28 mouse cellular contexts compared by ENCODE assay signal in genomic region chr5:143499686-143500085, GRCm38 (mm10). TPM values are rescaled to one million over a fixed set of nuclear protein-coding genes. Genes with fewer than 3 reads are reported as not detected.
DNase-seq lines count a peak whose midpoint lies in the region; ATAC-seq lines count a peak whose summit lies in the region.
"Had no signal": no experiment of that assay in that cellular context is flagged by ENCODE, and none has a peak within 500 bp of the region (broad histone marks: within the 10 kb centered on the region; RNA-seq: fewer than 3 reads in every experiment).

No protein-coding gene starts in this region.

- no peak overlapping the region for H3K27ac ChIP-seq in forebrain, embryonic 16.5 days (ENCODE audit: low read length)
- H3K27ac ChIP-seq: embryonic facial prominence, embryonic 10.5 days; embryonic facial prominence, embryonic 15.5 days; forebrain, embryonic 12.5 days; heart, embryonic 13.5 days; hindbrain, embryonic 10.5 days; hindbrain, embryonic 15.5 days; intestine, embryonic 15.5 days; kidney, postnatal 0 days; liver, embryonic 12.5 days; midbrain, embryonic 13.5 days had no signal

- H3K4me3 ChIP-seq in forebrain, embryonic 16.5 days (replicated peaks; ENCODE audit: low read length): no peak overlapping the region
- H3K4me3 ChIP-seq: embryonic facial prominence, embryonic 10.5 days; embryonic facial prominence, embryonic 15.5 days; forebrain, embryonic 12.5 days; heart, embryonic 13.5 days; hindbrain, embryonic 10.5 days; hindbrain, embryonic 15.5 days; intestine, embryonic 15.5 days; liver, embryonic 12.5 days; midbrain, embryonic 13.5 days had no signal

- H3K36me3 ChIP-seq in forebrain, embryonic 16.5 days (ENCODE audit: control insufficient read depth, insufficient read depth): peaks cover 12% of the 10 kb centered on the region; the same call in 1 of the 2 replicates

- no peak overlapping the region for H3K4me2 ChIP-seq in forebrain, embryonic 16.5 days (ENCODE audit: low read length)
- H3K4me2 ChIP-seq: embryonic facial prominence, embryonic 15.5 days; forebrain, embryonic 12.5 days; heart, embryonic 13.5 days; hindbrain, embryonic 15.5 days; intestine, embryonic 15.5 days; liver, embryonic 12.5 days; midbrain, embryonic 13.5 days had no signal

- DNase-seq in induced T-regulatory cell, adult 2 months (ENCODE audit: low read depth): peak; percentile 40
- DNase-seq in natural killer cell, adult 2 months (ENCODE audit: low spot score in 2 of 2): peak; percentile 22 to 32
- DNase-seq in lung, postnatal 4 days: no peak
- no peak for DNase-seq in cerebellum, postnatal 25 days
- DNase-seq: adrenal gland, postnatal 25 days; cerebellum, adult 18-20 months; cerebellum, postnatal 10 days; gastrocnemius, postnatal 25 days; heart, postnatal 10 days; kidney, adult 2 months; kidney, postnatal 4 days; layer of hippocampus, postnatal 36 days; left cerebral cortex, postnatal 4 days; thymus, postnatal 4 days had no signal

- no peaks in the 10 kb centered on the region for H3K27me3 ChIP-seq in forebrain, embryonic 16.5 days (replicated peaks; ENCODE audit: control insufficient read depth, insufficient read depth, low read length)
- H3K27me3 ChIP-seq: embryonic facial prominence, embryonic 15.5 days; forebrain, embryonic 12.5 days; heart, embryonic 13.5 days; hindbrain, embryonic 15.5 days; intestine, embryonic 15.5 days; liver, embryonic 12.5 days; midbrain, embryonic 13.5 days had no signal

- ATAC-seq in activated CD4-positive, CD25-positive, alpha-beta regulatory T cell, adult 4 months: peak; percentile 29
- no peak for ATAC-seq in forebrain, embryonic 16.5 days
- ATAC-seq: intestine, embryonic 15.5 days; liver, embryonic 12.5 days; liver, postnatal 0 days; lung, postnatal 0 days; midbrain, embryonic 13.5 days had no signal

- no peaks in the 10 kb centered on the region for H3K9me3 ChIP-seq in forebrain, embryonic 16.5 days (ENCODE audit: control insufficient read depth, low read length)
- H3K9me3 ChIP-seq: embryonic facial prominence, embryonic 10.5 days; embryonic facial prominence, embryonic 15.5 days; forebrain, embryonic 12.5 days; heart, embryonic 13.5 days; hindbrain, embryonic 10.5 days; hindbrain, embryonic 15.5 days; intestine, embryonic 15.5 days; liver, embryonic 12.5 days; midbrain, embryonic 13.5 days had no signal

- no peaks in the 10 kb centered on the region for H3K4me1 ChIP-seq in forebrain, embryonic 16.5 days (replicated peaks; ENCODE audit: control insufficient read depth, insufficient read depth, low read length)
- H3K4me1 ChIP-seq: embryonic facial prominence, embryonic 10.5 days; embryonic facial prominence, embryonic 15.5 days; forebrain, embryonic 12.5 days; heart, embryonic 13.5 days; hindbrain, embryonic 10.5 days; hindbrain, embryonic 15.5 days; intestine, embryonic 15.5 days; midbrain, embryonic 13.5 days had no signal

- WGBS in forebrain, embryonic 16.5 days: 90% methylated on average over 4 of the region's 4 CpGs

- H3K9ac ChIP-seq in forebrain, embryonic 16.5 days (replicated peaks; ENCODE audit: low read depth, low read length): no peak overlapping the region
- H3K9ac ChIP-seq: embryonic facial prominence, embryonic 15.5 days; forebrain, embryonic 12.5 days; heart, embryonic 13.5 days; hindbrain, embryonic 15.5 days; intestine, embryonic 15.5 days; liver, embryonic 12.5 days; liver, postnatal 0 days; midbrain, embryonic 13.5 days had no signal

RNA-seq across cellular contexts. Expression of gene Rac1, which starts 28.1 kb away (rescaled TPM):
- 10 to 100 TPM; 63.1 to 70.0 TPM for polyA plus RNA-seq in activated CD4-positive, CD25-positive, alpha-beta regulatory T cell, adult 4 months (2017; shearing (Covaris generic))
- polyA plus RNA-seq in forebrain, embryonic 16.5 days (2015; fragmentation: Nextera tagmentation; extraction: Ambion mirVana): 385 and 445 TPM in 2 replicates

RNA-seq across cellular contexts. Expression of gene Daglb, which starts 35.3 kb away (rescaled TPM):
- 10 to 100 TPM in 1 of 2 experiments, 1 to 10 TPM in 1; 8.5 to 10.6 TPM for polyA plus RNA-seq in activated CD4-positive, CD25-positive, alpha-beta regulatory T cell, adult 4 months (2017; shearing (Covaris generic))
- 16.6 and 17.7 TPM in 2 replicates for polyA plus RNA-seq in forebrain, embryonic 16.5 days (2015; fragmentation: Nextera tagmentation; extraction: Ambion mirVana)

Comparison
In these comparisons a context has a peak if more than half of its experiments do, and no peak if none do; other contexts are left out.
1. DNase-seq: peak in induced T-regulatory cell, adult 2 months (single experiment) and natural killer cell, adult 2 months (2 of 2); none in lung, postnatal 4 days (0 of 2) and cerebellum, postnatal 25 days (0 of 2).